Mouse (Mus musculus): ENCODE measurements at regions not wholly inside any gene's neighbourhood (a gene's known extent, or its start where the extent isn't known, plus 50 kb on each side); places are given as distances from the start of the nearest gene placed in this dataset.

DNA sequence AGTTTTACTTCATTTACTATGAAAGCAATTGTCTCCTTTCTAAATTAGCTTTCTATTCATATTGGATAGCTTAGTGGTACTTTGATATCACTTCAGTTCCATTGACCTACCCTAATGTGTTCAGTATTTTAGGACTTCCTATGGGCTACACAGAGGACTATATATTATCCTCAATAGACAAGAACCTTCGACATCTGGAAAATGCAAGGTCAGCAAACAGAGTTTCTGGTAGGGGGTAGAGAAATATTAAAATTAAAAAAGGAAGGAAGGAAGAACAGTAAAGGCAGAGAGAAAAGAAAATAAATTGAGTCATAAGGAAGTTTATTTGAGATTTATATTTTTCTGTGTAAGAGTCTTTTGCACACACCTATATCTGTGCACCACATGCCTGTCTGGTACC, 107.4 kb upstream of the Insig1 start:
- DNase-seq (ENCODE audit: low read depth, low spot score), result no peak

DNA sequence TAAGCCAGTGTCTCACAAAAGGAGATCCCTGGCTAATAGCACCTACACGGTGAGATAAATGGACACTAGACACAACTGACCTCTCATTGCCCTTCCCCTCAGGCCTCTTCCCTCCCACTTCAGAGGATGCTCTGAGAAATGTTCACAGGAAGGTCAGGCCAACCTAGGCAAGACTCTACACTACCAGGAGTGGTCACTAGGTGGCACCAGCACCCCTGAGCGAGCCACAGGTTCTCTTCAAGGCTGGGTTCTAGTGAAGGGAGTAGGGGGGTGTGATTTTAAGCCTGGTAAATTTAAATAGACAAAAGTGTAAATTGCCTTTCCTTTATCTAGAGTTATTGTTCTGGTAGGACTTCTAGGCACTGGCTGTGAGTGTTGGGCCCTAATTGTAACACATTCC, 76.0 kb upstream of the Insig1 start:
- DNase-seq (ENCODE audit: low read depth, low spot score), result peak; percentile 50

DNA sequence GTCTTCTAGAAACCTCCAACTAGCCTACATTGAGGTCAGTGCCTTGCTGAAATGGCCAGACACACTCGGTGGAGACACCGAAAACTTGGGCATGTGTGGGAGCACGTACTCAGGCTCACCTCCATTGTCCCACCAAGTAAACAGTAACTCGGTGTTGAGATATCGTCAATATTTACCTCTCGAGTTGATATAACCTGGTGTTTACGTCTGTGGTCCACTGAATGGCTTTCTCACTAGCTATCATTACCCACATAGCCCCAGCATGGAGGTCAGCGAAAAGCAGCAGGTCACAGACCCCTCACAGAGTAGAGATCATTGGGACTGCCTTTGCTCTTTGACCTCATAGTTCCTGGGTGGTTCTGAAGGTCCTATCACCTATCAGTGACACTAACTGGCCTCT, 73.4 kb upstream of the Insig1 start:
- no peak for DNase-seq (ENCODE audit: low read depth, low spot score)

DNA sequence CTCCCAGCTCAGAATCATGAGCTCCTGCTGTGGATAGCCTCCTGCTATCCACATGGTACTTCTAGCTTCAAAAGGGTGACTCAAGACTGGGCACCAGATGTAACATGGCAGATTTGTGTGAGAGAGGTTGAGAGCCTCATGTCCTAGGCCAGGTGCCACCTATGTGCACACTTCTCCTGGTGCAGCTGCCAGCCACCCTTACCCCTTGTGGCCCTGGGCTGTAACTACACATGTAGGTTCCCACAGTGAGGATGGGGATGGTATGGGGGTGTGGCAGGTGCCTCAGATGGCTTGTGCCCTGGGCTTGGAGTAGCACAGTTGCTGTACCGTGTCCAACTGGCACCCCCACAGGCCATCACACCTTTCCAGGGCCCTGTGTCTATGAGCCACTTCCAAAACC, 68.2 kb upstream of the Insig1 start:
- no peak for DNase-seq (ENCODE audit: low read depth, low spot score)

DNA sequence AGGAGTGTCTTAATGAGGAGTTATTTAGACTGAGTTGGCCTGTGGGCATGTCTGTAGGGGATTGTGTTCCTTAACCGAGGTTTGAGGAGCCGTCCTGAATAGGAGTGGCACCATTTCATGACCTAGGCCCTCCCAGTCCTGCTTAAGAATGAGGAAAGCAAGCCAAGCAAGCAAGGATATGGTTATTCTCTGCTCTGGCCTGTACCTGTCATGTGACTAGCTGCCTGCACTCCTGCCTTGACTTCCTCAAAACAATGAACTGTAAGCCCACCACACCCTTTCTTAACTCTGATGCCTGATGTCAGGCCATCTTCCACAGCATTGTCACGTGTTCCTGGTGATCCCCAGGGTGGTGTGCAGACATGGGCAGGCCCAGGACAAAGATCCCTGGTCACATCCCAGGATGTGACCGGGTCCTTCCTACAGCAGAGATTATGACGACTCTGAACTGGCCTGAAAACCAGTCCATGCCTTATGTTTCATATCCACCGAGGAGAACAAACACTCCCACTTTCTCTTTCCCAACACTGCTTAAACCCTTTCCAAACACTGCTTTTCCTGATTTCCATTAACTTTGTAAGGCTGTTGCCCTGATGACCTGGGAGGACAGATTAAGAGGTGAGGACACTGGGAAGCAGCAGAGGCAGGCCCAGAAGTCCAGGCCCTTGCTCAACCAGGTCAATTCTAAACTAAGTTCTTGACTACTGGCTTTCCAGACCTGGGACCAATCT, 67.2 kb upstream of the Insig1 start:
- no peak for DNase-seq (ENCODE audit: low read depth, low spot score)

DNA sequence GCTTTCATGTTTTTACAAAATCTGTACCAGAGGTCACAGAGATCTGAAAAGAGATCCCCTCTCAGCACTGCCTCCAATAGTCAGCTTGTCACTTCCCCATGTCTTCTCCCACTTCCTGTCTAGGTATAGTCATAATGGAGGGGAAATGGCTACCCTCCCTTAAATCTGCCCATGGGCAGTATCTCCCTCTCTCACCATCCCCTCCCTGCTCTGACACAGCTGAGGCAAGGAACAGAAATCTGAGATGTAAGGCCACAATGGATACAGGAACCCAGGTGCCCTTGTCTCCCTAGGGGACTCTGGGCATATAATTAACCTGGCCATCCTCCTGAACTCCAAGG, 66.7 kb upstream of the Insig1 start:
- DNase-seq (ENCODE audit: low read depth, low spot score), result no peak

DNA sequence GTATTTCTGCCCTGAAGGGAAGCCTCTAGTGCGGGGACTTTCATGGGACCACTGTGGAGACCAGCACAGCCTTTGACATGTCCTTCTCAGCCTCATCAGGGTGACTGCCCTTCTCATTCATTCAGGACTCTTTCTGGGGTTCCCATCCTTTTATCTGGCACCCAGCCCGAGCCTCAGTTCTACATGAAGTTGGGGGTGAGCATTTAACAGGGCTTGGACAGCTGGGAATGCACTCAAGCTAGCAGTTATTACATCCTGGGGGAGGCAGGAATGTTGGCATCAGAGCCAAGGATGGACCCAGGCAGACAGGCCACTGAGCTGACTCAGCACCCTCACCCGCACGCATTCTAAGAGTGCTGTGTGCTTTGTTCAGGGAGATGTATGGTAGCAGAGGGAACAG, 61.8 kb upstream of the Insig1 start:
- DNase-seq (ENCODE audit: low read depth, low spot score), result no peak

DNA sequence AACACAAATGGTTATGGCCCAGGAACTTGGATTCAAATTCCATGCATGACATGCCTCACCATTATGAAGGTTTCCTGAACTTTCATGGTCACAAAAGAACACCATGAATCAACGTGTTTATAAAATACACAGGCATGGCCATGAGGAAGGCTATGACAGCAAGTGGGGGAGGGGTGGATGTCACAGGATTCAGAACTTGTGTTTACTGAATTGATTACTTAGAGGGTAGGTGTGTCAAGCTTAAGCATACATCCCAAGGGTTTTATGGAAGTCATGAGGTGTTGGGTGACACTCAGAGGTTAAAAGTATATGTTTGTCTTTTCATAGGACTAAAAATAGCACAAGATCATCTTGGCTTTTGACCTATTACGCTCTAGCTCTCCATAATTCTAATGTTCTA, 61.3 kb upstream of the Insig1 start:
- no peak for DNase-seq (ENCODE audit: low read depth, low spot score)

DNA sequence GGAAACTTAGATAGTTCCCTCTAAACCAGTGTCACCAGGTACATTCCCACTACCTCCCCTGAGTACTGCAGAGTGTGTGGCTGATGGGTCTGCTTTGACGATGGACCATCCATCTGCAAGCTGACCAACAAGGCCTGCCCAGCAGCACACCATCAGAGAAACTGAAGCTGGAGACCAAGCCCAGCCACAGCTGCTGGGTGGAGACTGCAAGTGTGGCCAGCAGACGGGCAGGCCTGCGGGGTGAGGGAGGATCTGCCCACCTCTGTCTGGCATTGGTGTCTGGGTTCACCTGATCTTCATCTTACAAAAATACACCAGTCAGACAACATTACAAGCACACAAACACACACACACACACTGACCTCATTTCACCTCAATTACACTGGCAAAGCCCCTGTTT, 60.6 kb upstream of the Insig1 start:
- DNase-seq (ENCODE audit: low read depth, low spot score), result no peak

DNA sequence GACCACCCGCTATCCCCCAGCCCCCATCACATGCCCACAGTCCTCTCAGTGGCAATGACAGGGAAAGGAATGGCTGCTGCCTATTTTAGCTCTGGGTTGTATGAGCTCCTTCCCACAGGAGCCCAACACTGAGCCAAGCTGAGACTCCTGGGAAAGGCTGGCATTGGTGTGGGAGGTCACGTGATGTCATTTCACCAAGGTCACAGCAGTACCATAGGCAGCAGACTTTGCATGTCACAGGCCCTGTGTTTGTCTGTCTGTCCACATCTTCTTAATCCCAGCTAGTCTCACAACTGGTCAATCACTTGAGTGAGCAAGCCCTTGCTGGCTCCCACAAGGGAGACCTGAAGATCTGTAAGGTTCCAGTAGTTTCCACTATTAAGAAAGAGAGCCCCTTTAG, 58.7 kb upstream of the Insig1 start:
- no peak for DNase-seq (ENCODE audit: low read depth, low spot score)

DNA sequence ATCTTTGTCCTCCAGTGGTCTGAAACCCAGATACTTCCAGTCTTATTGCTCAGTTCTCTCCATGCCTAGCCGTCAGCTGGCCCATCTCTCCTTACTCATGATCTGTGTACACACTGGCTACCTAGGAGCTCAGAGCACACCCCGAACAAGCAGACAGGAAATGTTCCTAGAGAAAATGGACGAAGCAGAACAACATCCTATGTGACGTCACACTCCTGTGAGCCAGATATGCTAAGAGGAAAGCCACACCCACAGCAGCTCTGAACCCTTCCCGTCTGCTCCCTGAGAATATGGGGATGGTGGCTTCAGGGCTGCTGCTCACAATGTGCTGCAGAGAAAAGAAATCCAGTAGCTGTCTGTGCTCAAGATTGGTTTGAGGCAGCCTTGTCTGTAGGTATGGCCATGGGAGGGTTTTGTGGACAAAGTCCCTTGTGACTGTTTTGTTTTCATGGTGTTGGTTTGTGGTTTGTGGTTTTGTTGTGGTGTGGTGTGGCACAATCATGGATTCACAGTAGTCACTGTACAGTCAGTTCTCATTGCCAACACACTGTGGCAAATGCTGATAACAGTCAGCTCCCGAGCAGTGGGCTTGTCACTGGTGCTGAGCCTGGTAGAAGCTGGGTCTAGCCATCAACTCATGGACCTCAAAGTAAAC, 57.4 kb upstream of the Insig1 start:
- DNase-seq (ENCODE audit: low read depth, low spot score), result no peak

DNA sequence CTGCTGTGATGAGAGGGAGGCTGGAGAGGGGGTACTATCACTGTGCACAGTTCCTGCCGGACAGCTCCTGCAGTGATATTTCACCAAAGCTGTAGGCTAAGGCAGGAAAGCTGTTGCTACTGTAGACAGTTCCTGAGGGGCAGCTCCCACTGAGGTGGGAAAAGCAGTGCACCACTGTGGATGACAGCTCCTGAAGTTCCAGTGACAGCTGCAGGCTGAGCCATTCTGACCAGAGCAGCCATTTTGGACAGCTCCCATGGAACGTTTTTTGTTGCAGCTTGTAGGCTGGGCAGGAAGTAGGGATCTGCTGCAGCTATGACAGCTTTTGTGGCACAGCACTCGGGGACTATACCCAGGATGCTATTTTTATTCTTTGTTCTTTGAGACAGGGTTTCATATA, 51.3 kb upstream of the Insig1 start:
- no peak for DNase-seq (ENCODE audit: low read depth, low spot score)

Data from ES-CJ7 (cell line).